Mouse (Mus musculus) liver, postnatal 0 days (tissue): Measurements from ENCODE around the gene Glb1l2.

ENCODE experiments used
- CTCF ChIP-seq: sonication (generic); IDR thresholded peaks from 2 replicates; pipeline ENCODE4 v1.5.1; 2016; ENCODE audit warnings: antibody characterized with exemption, low read depth
- EP300 ChIP-seq: IDR thresholded peaks from 2 replicates; pipeline ENCODE4 v1.6.1; 2016; ENCODE audit warnings: antibody characterized with exemption, low read depth, mild to moderate bottlenecking

- TF ChIP-seq CTCF (no peak), EP300 (no peak)
These were observed 77.7 kb downstream of the Glb1l2 start for GRCm38 (mm10) chr9:26728556-26728955.
